Mouse (Mus musculus) thymus, adult 2 months (tissue): ENCODE data around the gene AL732309.1.

Experiments
- CTCF ChIP-seq: fragments of 200-500 bp; IDR thresholded peaks from 2 replicates; pipeline ENCODE4 v1.5.1; 2012; ENCODE audit warnings: mild to moderate bottlenecking, control low read depth, low read length, moderate library complexity, borderline replicate concordance; ENCODE audit not compliant: control insufficient read depth, poor library complexity, insufficient read depth; ENCODE audit errors: extremely low read depth
- POLR2A ChIP-seq: fragments of 200-500 bp; IDR thresholded peaks from 2 replicates; pipeline ENCODE4 v1.6.1; 2012; ENCODE audit warnings: mild to moderate bottlenecking, low read length, control low read depth, moderate library complexity; ENCODE audit not compliant: control insufficient read depth, poor library complexity, insufficient read depth; ENCODE audit errors: extremely low read depth

- TF ChIP-seq CTCF: no peak
- no peak for TF ChIP-seq POLR2A
These were observed 15.6 kb downstream of the AL732309.1 start for GRCm38 (mm10) chr2:25231038-25231437.
